Mouse (Mus musculus): ENCODE measurements around the gene Tbcb. TPM values are rescaled to one million over a fixed set of nuclear protein-coding genes. Genes with fewer than 3 reads are reported as not detected.
"Not testable (repeated sequence)": the region's sequence is repeated elsewhere in the genome, so short reads cannot be mapped to it uniquely, and the experiment has no call there.

Tbcb gene
- total RNA-seq, 2 experiments from 2014 or later, result 57.8 to 68.2 TPM

DNA sequence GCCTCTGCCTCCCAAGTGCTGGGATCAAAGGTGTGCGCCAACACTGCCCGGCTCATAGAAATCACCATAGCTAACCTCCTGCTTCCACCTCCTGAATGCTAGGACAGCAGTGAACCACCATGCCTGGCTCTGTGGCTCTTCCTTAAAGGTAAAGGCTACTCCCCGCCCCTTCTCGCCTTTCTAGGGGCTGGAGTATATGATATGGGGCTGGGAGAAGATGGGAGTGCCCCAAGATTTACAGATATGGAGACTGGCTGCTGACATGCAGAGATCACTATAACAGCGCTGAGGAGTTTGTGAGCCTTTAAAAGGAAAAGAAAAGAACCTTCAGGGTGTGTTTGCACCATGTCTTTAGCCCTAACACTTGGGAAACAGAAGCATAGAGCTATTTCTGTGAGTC lies 9.9 kb downstream of the Tbcb start:
- DNase-seq, result no peak

DNA sequence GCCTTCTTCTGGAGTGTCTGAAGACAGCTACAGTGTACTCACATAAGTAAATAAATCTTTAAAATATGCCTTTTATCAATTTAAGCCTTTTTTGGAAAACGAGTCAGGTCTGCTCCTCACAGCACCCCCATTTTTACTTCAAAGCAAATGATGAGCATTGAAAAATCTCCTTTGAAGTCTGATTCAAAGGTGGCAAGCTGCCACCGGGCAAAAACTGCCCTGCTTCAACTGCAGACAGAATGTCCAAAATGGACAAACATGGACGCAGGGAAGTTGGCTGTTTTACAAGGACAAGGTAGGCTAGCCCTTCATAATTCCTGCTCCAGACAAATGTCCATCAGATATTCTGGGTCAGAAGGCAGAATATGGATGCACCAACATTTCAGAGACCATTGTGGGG lies 10.6 kb downstream of the Tbcb start:
- DNase-seq, result no peak

DNA sequence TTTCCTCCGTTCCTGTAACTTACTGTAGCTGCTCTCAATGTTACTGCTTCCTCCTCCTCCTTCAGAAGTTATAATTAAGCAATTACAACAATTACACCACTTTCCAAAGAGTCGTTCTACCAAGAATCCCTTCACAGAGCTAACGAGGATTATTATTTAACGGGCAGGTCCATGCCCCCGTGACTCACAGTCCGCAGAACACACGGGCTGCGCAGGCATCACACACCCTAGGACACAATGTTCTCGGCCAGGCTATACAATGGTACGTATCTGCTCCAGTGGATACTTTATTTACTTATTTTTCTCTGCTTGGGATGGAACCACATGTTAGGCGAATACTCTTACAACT lies 12.1 kb downstream of the Tbcb start:
- no peak for DNase-seq

DNA sequence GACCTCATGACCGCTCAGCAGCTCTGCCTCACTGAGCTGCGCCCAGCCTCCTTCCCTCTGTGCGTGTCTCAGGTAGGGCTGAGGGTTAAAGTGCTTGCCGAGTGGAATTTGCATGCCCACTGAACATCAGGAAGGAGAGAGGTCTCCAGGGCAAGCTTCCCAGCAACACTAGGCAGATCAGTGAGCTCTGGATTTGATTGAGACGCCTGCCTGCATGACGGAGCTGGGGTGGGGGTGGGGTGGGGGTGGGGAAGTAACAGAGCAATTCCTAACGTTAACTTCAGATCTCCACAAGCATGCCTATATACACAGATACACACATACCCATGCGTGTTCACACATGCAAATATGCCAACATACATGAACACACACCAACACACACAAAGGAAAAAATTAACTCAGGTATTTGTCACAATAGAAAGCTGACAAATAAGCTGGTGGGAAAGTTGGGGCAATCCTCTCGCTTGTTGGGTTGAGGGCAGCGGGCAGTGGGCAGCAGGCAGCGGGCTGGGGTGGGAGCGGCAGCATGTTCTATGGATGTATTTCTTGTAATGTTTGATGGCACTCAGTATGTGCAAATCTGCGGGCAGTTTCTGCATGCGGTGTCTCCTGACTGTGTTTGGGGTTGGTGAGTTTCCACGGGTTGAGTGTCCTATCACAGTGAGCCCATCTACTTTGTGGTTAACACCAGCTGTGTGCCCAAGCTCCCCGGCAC lies 12.6 kb downstream of the Tbcb start:
- DNase-seq, result peak; percentile 49 to 73

DNA sequence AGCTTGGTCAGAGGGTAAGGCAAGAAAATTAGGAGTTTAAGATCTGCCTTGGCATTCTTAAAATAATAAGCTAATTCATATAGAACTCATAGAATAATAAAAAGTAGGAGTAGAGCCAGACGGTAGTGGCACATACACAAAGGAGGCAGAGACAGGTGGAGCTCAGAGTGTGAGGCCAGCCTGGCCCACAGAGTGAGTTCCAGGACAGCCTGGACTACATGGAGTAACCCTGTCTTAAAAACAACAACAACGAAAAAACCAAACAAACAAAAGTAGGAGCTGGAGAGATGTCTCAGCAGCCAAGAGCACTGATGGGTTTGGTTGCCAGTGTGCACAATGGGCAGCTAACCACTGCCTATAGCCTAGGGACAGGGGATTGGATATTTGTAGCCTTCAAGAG lies 14.8 kb downstream of the Tbcb start:
- DNase-seq, result no peak

DNA sequence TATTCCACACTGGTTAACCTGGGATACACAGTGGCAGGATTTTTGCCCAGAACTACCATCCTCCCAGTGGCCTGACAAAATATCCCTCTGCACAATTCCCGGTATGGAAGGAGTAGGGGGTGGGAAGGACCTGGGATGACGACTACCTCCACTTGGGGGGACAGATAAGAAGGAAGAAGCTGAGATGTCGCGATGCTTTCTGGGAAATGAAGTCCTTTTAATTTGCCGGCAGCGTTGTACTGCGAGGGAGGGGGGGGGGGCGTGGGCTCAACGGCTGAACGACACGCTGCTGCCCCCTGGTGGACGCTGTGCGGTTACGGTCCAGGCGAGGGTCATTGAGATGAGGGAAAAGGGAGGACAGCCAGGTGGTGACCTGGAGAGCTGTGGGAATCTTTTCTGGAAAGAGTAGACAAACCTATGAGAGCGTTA lies 15.3 kb downstream of the Tbcb start:
- peak; percentile 84 to 88 for DNase-seq

DNA sequence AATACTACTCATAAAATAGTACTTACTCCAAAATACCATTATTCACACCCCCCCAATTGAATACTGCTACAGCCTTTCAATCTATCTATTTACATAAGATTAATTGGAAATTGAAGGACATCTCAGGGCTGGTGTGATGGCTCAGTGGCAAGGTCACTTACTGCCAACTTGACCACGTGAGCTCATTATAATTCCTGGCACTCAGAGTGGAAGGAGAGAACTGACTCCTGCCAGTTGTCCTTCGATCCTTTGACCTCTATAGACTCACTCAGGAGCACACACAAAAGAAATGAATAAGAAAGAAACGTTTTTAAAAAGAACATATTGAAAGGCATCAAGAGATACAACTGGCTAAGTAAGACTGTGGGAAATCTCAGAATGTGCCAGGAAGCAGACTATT lies 16.2 kb downstream of the Tbcb start:
- DNase-seq, result no peak

DNA sequence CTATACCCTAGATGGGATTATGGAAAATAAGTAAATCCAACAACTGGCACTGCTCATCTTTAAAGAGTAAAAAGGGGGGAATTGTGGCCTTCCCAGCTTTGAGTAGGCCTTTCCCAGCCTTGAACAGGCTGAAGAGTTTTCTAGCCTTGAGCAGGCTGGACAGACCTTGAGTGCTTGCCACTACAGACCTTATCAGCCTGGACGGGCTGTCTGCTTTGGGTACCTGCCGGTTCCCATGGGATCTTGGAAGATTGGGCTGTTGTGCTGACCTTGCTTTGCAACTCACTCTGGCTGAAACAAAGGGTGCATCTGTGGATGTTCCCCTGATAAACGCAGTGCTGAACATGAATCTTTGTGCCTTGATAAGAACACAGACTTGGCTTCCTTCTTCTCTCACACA lies 18.2 kb downstream of the Tbcb start:
- no peak for DNase-seq

DNA sequence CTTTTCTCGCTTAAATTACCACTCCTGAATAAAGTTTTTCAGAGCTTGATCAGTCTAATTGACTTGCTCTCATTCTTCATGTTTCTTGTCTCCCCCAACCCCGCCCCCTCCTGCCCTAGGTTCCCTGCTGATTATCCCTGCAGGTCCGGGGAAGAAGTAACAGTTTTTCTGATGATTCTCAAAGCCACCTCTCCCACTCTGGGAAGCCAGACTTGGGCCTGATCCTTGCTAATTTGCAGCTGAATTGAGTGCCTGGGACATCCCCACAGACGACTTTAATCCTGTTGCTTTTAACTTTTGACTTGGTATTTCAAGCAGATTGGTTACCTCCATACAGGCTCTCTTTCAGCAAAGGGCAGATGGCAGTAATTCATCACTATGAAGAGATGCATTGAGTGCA lies 21.0 kb downstream of the Tbcb start:
- DNase-seq, result no peak

DNA sequence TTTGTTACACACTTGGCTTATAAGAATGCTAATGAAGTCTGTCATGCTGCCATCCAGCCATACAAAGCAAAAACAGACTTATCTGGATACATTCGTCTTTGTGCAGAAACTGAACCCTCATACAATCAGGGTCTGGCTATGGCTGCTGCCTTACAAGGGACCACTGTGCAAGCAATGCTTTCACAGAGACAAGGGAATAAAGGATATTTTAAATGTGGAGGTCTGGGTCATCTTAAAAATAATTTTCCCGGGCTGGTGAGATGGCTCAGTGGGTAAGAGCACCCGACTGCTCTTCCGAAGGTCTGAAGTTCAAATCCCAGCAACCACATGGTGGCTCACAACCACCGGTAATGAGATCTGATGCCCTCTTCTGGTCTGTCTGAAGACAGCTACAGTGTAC lies 25.7 kb downstream of the Tbcb start:
- DNase-seq, result not testable (repeated sequence)

DNA sequence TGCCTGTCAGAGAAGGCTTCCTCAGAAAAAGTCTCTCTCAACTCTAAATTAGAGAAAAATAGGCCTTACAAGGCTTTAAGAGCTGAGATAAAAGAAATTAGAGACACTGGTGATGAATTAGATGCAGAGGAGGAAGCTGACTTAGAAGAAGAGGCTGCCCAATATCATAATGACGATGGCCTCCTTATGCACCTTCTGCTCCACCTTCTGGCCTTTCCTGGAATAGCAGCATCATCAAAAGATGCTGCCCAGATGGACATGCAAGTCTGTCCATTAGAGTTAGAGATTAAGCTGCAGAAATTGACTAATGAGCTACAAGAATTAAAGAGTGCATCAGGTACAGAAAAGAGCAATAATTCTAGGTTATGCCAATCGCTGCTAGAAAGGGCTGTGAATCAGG lies 26.7 kb downstream of the Tbcb start:
- DNase-seq, result peak; percentile 71 to 90

DNA sequence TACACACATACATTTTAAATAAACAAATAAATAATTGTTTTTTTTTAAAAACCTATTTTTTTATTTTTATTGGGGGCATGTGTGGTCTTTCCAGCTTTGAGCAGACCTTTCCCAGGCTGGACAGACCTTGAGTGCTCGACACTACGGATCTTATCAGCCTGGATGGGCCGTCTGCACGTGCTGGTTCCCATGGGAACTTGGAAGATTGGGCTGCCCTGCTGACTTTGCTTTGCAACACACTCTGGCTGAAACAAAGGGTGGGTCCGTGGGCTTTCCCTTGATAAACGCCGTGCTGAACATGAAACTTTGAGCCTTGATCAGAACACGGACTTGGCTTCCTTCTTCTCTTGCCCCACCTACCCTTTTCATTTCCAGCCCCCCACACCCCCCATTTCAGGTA lies 27.7 kb downstream of the Tbcb start:
- no peak for DNase-seq

DNA sequence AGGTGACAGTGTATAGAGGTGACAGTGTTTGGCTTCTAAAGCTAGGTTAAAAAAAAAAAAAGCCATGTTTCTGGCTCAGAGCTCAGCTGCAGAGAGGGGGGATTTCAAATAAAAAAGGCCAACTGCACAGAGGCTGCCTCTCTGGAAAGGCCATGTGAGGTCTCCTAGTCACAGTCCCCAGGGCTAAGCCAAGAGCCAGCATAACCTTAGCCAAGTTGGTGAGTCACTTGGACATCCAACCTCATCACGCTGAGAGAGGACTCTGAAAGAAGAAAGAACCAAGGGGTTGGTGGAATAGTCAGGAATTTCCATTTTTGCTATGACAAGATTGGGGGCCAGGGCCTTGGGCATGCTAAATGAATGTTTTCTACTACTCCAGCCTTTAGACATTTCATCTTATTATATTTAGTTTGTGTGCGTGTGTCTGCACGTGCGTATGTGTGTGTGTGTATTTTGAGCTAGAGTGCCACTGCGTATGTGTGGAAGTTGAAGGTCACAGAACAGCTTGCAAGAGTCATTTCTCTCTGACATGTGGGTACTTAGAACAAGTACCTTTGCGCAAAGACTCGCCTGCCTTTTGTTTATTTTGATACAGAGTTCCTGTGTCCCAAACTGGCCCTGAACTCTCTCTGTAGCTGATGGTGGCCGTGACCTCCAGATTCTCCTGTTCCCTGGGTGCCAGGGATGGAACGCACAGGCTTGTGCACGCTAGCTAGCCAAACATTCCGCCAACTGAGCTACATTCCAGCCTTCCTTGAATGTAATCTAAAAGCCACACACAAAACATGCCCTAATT lies 29.0 kb downstream of the Tbcb start:
- DNase-seq, result peak; percentile 82 to 88

DNA sequence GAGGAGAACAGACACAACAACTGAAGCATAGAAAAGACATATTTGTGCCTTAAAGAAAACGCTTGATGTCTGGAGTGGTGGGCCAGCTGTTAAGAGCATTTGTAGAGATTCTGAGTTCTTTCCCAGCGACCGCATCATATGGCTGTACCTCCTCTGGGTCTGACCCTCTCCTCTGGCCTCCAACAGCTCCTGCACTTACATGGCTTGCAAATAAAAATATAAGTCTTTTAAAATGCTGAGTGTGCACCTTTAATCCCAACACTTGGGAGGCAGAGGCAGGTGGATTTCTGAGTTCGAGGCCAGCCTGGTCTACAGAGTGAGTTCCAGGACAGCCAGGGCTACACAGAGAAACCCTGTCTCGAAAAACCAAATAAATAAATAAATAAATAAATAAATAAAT lies 31.4 kb downstream of the Tbcb start:
- DNase-seq, result not testable (repeated sequence)

DNA sequence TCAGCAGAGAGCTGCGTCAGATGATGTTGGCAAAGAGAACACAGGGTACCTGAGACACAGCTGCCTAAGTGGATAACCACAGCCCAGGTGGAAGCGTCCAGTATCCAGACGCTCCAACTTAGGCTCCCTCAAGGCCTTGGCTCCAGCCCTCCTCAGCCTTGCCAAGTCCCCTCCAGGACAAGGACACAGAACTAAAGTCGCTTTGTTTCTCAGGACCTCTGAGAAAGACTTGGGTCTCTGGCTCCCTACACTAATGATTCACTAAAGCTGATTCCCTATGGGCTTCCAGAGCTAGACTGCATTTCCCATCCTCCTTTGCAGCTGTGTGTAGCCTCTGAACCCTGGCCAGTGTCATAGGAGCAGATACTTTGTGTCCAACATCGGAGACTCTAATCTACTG lies 31.9 kb downstream of the Tbcb start:
- peak in 1 of 2 experiments; percentile 22 for DNase-seq

DNA sequence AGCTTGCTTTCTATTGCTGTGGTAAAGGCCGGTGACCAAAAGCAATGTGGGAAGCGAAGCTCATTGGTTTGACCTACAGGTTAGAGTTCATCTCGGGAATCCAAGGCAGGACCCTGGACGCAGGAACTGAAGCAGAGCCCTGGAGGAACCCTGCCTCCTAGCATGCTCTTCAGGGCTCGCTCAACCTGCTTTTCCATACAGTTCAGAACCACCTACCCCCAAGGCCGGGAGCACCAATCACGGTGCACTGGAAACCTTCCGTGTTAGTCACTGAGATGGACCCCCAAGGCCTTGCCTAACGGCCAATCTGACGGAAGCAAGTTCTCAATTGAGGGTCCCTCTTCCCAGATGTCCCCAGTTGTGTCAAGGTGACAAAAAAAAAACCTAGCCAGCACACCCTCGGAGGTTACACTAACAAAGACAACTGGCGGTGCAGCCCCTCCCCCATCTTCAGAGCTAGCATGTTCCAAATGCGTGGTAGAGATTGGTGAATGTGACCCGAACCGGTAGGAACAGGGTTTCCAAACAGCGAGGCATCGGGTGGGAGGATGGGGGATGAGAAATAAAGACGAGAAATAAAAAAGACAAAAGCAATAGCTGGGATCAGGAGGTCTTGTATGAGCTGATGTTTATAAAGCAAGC lies 32.5 kb downstream of the Tbcb start:
- DNase-seq, result no peak

DNA sequence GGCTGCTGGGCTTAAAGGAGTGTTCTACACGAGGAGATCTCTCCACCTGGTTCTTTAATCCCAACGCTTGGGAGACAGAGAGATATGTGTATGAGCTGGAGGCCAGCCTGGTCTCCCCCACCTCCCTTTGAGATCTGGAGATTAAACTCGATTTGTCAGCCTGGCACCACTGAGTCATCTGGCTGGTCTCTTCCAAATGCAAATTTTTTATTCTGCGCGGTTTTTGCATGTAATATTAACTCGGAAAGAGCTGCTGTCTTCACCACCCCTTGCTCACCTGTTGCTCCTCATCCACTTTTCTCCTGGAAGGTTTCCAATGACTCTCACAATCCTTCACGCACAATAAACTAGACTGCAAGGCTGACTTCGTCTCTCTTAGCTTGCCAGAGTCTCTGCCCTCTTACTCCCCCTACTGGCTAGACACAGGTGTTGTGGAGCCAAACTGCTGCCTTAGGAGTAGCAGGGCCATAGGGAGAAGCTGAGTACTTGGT lies 33.5 kb downstream of the Tbcb start, which contains the start of gene Capns1:
Capns1 (minus strand) TSS at position 331 of the 491 bp plus-strand sequence.
- peak; percentile 75 to 80 for DNase-seq

DNA sequence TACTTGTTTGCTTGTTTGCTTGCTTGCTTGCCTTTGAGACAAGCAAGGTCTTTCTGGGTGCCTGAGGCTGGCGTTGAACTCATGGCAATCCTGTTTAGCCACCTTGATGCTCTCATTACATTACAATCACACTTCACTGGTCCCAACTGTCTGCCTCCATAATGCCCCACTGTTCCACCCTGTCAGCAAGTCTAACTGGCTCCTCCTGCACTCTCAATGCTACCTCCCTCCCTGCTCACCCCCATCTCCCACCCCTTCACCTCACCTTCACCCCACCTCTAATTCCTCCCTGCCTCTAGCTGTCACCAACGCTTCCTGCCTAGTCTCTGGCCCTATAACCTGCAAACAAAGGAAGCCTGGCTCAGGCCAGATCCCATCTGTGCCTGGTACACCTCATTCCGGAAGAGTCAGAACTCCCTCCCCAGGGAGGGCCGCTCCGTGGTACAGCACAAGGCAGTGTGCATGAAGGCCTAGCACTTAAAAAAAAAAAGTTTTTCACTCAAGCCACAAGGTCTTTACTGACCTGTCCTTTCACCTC lies 34.4 kb downstream of the Tbcb start:
- no peak for DNase-seq

DNA sequence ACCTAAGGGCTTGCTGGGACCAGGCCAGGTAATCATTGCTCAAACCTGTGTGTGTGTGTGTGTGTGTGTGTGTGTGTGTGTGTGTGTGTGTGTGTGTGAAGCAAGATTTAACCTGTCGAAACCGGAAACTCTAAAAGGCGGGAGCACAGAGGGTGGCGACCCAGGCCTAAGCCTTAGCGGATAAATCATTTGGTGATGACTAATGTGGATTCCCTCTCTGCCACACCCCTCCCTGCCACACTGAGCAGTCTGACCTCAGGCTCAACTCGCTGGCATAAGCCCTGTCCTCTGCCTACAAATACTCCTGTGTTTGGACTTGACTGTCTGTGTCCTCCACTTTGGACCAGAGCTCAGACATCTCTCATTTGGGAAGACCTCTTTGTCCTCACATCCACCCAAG lies 35.9 kb downstream of the Tbcb start:
- no peak for DNase-seq

DNA sequence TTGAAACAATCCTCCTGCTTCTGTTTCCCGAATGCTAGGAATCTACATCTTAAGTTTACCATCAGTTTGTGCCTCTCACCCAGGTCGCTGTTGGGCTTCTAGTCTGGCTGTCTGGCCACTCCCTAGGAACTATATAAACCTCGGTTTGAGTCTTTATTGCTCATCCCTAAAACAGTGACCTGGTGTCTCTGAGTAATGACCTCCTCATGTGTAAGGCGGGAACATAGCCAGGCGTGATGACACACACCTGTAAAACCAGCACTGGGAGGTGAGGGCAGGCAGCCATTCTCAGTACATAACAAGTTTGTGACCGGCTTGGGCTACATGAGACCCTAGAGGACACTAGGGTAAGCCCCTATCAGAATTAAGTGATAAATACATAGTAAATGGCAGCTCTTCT lies 36.6 kb downstream of the Tbcb start:
- no peak for DNase-seq

DNA sequence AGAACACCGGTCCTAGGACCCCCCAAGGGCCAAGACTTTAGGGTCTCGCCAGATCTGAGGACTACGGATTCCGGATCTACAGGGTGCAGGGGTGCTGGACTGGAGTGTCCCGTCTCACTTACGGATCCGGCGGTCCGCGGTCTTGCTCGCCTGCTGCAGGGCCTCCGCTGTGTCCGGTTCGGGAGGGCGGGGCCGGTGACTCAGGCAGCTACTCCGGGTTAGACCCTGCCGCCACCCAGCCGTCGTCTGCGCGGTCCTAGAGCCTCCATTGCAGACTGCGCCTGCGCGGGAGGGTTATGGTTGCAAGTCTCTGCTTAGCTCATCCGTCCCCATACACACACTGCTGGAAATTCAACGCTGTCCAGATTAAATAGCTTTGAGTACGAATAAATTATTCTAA lies 37.2 kb downstream of the Tbcb start:
- DNase-seq, result peak; percentile 97 to 98

DNA sequence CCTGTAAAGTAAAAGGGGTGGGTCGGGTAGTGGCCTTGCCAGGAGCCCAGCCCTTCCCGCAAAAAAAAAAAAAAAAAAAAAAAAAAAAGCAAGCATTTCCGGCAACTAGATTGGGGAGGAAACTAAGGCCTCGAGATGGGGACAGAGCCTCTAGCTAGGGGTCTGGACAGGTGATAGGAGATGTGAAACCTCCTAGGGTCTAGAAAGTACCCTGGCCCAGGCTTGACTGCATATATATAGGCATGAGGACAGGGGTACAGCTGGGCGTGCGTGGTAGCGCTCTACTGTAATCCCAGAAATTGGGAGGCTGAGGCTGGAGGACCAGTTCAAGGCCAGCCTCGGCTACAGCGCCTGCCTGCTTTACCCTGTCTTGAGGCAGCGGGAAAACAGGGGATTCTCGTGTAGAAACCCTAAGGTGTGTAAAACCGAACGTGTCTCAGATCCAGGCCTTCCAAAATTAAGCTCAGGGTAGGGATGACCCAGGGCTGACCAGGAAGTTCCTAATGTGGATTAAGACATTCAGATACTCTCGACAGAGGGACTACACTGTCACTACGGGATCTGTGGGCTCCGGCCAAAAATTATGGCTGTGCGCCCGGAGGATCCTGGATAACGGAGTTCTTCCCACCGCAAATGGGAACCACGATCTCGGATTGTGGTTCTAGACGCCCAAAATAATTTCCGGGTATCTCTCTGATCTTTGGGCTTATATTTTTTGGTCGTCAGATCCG lies 37.8 kb downstream of the Tbcb start:
- peak in 1 of 2 experiments; percentile 79 for DNase-seq

Measured in heart, adult 18-20 months (tissue).